ENCODE assay signal across 8 mouse cellular contexts in genomic region chr19:47089718-47090525, GRCm38 (mm10). TPM values are rescaled to one million over a fixed set of nuclear protein-coding genes. Genes with fewer than 3 reads are reported as not detected.
DNase-seq lines count a peak whose midpoint lies in the region; ATAC-seq lines count a peak whose summit lies in the region.

No protein-coding gene starts in this region.

- H3K4me1 ChIP-seq in heart, embryonic 11.5 days (ENCODE audit: control insufficient read depth, insufficient read depth, low read length), result peaks cover 20% of the 10 kb centered on the region
- peaks cover 35% of the 10 kb centered on the region for H3K4me1 ChIP-seq in forebrain, embryonic 13.5 days
- peaks cover 32% of the 10 kb centered on the region for H3K4me1 ChIP-seq in midbrain, embryonic 15.5 days

- no peaks in the 10 kb centered on the region for H3K27me3 ChIP-seq in heart, embryonic 11.5 days (ENCODE audit: control insufficient read depth, insufficient read depth, low read length)
- H3K27me3 ChIP-seq in forebrain, embryonic 13.5 days, result no peaks in the 10 kb centered on the region
- H3K27me3 ChIP-seq in midbrain, embryonic 15.5 days (replicated peaks), result no peaks in the 10 kb centered on the region

- H3K36me3 ChIP-seq in heart, embryonic 11.5 days (ENCODE audit: control insufficient read depth, insufficient read depth, low read length), result peaks cover 4% of the 10 kb centered on the region
- peaks cover 46% of the 10 kb centered on the region for H3K36me3 ChIP-seq in forebrain, embryonic 13.5 days (ENCODE audit: poor library complexity, severe bottlenecking)
- H3K36me3 ChIP-seq in midbrain, embryonic 15.5 days (replicated peaks), result peaks cover 16% of the 10 kb centered on the region

- WGBS in heart, embryonic 11.5 days (ENCODE audit: insufficient replicate concordance), result 2% methylated on average over 36 of the region's 36 CpGs
- WGBS in forebrain, embryonic 13.5 days, result 3% methylated on average over 36 of the region's 36 CpGs
- 2% methylated on average over 36 of the region's 36 CpGs for WGBS in midbrain, embryonic 15.5 days

- ATAC-seq in heart, embryonic 11.5 days (replicated peaks; ENCODE audit: insufficient number of reproducible peaks, low FRiP score, low TSS enrichment), result peak; percentile 58
- ATAC-seq in forebrain, embryonic 13.5 days, result no peak; the same call in 1 of the 2 replicates
- peak; percentile 75 for ATAC-seq in midbrain, embryonic 15.5 days (replicated peaks)

- DNase-seq in heart, adult 18-20 months, result no peak
- peak; percentile 40 for DNase-seq in A20 (ENCODE audit: low read depth, low spot score)
- peak; percentile 6 for DNase-seq in Muller cell, postnatal 12 days (ENCODE audit: inconsistent ontology term)
- peak; percentile 32 to 73 for DNase-seq in kidney, postnatal 25 days
- no peak for DNase-seq in layer of hippocampus, adult 9-11 months

- H3K27ac ChIP-seq in heart, embryonic 11.5 days (ENCODE audit: low read depth, low read length), result peak overlapping the region; percentile 89
- peak overlapping the region; percentile 68 for H3K27ac ChIP-seq in forebrain, embryonic 13.5 days
- peak overlapping the region; percentile 82 for H3K27ac ChIP-seq in midbrain, embryonic 15.5 days

- H3K9me3 ChIP-seq in heart, embryonic 11.5 days (replicated peaks; ENCODE audit: control insufficient read depth, low read length), result no peaks in the 10 kb centered on the region
- H3K9me3 ChIP-seq in forebrain, embryonic 13.5 days (replicated peaks), result no peaks in the 10 kb centered on the region
- H3K9me3 ChIP-seq in midbrain, embryonic 15.5 days, result no peaks in the 10 kb centered on the region

- peak overlapping the region; percentile 99 for H3K9ac ChIP-seq in heart, embryonic 11.5 days (ENCODE audit: low read depth, low read length)
- peak overlapping the region; percentile 98 for H3K9ac ChIP-seq in forebrain, embryonic 13.5 days
- H3K9ac ChIP-seq in midbrain, embryonic 15.5 days, result peak overlapping the region; percentile 95

- H3K4me2 ChIP-seq in heart, embryonic 11.5 days, result peak overlapping the region; percentile 94
- H3K4me2 ChIP-seq in forebrain, embryonic 13.5 days, result peak overlapping the region; percentile 90
- H3K4me2 ChIP-seq in midbrain, embryonic 15.5 days, result peak overlapping the region; percentile 84

- peak overlapping the region; percentile 96 for H3K4me3 ChIP-seq in heart, embryonic 11.5 days (ENCODE audit: low read depth, low read length)
- peak overlapping the region; percentile 98 for H3K4me3 ChIP-seq in forebrain, embryonic 13.5 days
- peak overlapping the region; percentile 85 for H3K4me3 ChIP-seq in midbrain, embryonic 15.5 days

RNA-seq across cellular contexts. Expression of gene Usmg5, which starts 0.5 kb away (rescaled TPM):
- polyA plus RNA-seq in heart, embryonic 11.5 days (2014; fragmentation: Nextera tagmentation; extraction: Ambion mirVana), result 2,024 and 2,054 TPM in 2 replicates
- 1,000 to 10,000 TPM; 2,301 to 2,526 TPM for total RNA-seq in heart, adult 18-20 months (2021)
- polyA plus RNA-seq in forebrain, embryonic 13.5 days (2015; fragmentation: Nextera tagmentation; extraction: Ambion mirVana), result 1,392 and 1,705 TPM in 2 replicates
- 1,240 and 1,355 TPM in 2 replicates for polyA plus RNA-seq in midbrain, embryonic 15.5 days (2015; fragmentation: Nextera tagmentation; extraction: Ambion mirVana)

RNA-seq across cellular contexts. Expression of gene Pdcd11, which starts 0.6 kb away (rescaled TPM):
- polyA plus RNA-seq in heart, embryonic 11.5 days (2014; fragmentation: Nextera tagmentation; extraction: Ambion mirVana), result 6.1 and 6.3 TPM in 2 replicates
- 10 to 100 TPM; 11.2 to 12.9 TPM for total RNA-seq in heart, adult 18-20 months (2021)
- 9.5 and 10.4 TPM in 2 replicates for polyA plus RNA-seq in forebrain, embryonic 13.5 days (2015; fragmentation: Nextera tagmentation; extraction: Ambion mirVana)
- 6.6 and 6.8 TPM in 2 replicates for polyA plus RNA-seq in midbrain, embryonic 15.5 days (2015; fragmentation: Nextera tagmentation; extraction: Ambion mirVana)

RNA-seq across cellular contexts. Expression of gene Taf5, which starts 22.4 kb away (rescaled TPM):
- 5.5 and 6.2 TPM in 2 replicates for polyA plus RNA-seq in heart, embryonic 11.5 days (2014; fragmentation: Nextera tagmentation; extraction: Ambion mirVana)
- 1 to 10 TPM; 2.4 to 2.6 TPM for total RNA-seq in heart, adult 18-20 months (2021)
- 6.9 and 7.0 TPM in 2 replicates for polyA plus RNA-seq in forebrain, embryonic 13.5 days (2015; fragmentation: Nextera tagmentation; extraction: Ambion mirVana)
- 6.4 and 6.6 TPM in 2 replicates for polyA plus RNA-seq in midbrain, embryonic 15.5 days (2015; fragmentation: Nextera tagmentation; extraction: Ambion mirVana)

RNA-seq across cellular contexts. Expression of gene Pcgf6, which starts 39.2 kb away (rescaled TPM):
- 12.7 and 14.9 TPM in 2 replicates for polyA plus RNA-seq in heart, embryonic 11.5 days (2014; fragmentation: Nextera tagmentation; extraction: Ambion mirVana)
- total RNA-seq in heart, adult 18-20 months (2021), result 1 to 10 TPM; 2.7 to 3.7 TPM
- 26.8 and 30.6 TPM in 2 replicates for polyA plus RNA-seq in forebrain, embryonic 13.5 days (2015; fragmentation: Nextera tagmentation; extraction: Ambion mirVana)
- polyA plus RNA-seq in midbrain, embryonic 15.5 days (2015; fragmentation: Nextera tagmentation; extraction: Ambion mirVana), result 30.9 and 33.5 TPM in 2 replicates

RNA-seq across cellular contexts. Expression of gene Calhm2, which starts 48.2 kb away (rescaled TPM):
- 1.4 and 2.2 TPM in 2 replicates for polyA plus RNA-seq in heart, embryonic 11.5 days (2014; fragmentation: Nextera tagmentation; extraction: Ambion mirVana)
- 1 to 10 TPM; 3.9 to 6.1 TPM for total RNA-seq in heart, adult 18-20 months (2021)
- polyA plus RNA-seq in forebrain, embryonic 13.5 days (2015; fragmentation: Nextera tagmentation; extraction: Ambion mirVana), result 1.0 and 1.4 TPM in 2 replicates
- 1.1 and 1.5 TPM in 2 replicates for polyA plus RNA-seq in midbrain, embryonic 15.5 days (2015; fragmentation: Nextera tagmentation; extraction: Ambion mirVana)

Comparison
In these comparisons a context has a peak if more than half of its experiments do, and no peak if none do; other contexts are left out.
1. DNase-seq: peak in A20 (single experiment), Muller cell, postnatal 12 days (single experiment) and kidney, postnatal 25 days (2 of 2); none in heart, adult 18-20 months (0 of 2) and layer of hippocampus, adult 9-11 months (single experiment).
2. Peak in every context shown above with its lines, with median percentiles within 50 percentile points of each other: H3K27ac ChIP-seq, H3K4me2 ChIP-seq, H3K4me3 ChIP-seq and H3K9ac ChIP-seq.